Mouse (Mus musculus) C2C12 (cell line): ENCODE data around the gene Vkorc1l1. TPM values are rescaled to one million over a fixed set of nuclear protein-coding genes. Genes with fewer than 3 reads are reported as not detected.

Source experiments
- H3K27me3 ChIP-seq: one replicate; pipeline ENCODE4 v1.6.1; 2011; ENCODE audit not compliant: control insufficient read depth, insufficient read depth, insufficient read length
- H3K36me3 ChIP-seq: one replicate; pipeline ENCODE4 v1.6.1; 2011; ENCODE audit not compliant: control insufficient read depth, insufficient read depth
- H3K4me3 ChIP-seq: one replicate; pipeline ENCODE4 v1.5.1; 2011; ENCODE audit warnings: mild to moderate bottlenecking, control low read depth; ENCODE audit not compliant: poor library complexity, insufficient read depth, severe bottlenecking
- H3K79me2 ChIP-seq: one replicate; pipeline ENCODE4 v1.6.1; 2011; ENCODE audit not compliant: control insufficient read depth, insufficient read depth
- H3K79me3 ChIP-seq: one replicate; pipeline ENCODE4 v1.6.1; 2011; ENCODE audit warnings: low read depth, control low read depth
- H3ac ChIP-seq: one replicate; pipeline ENCODE3; 2011; ENCODE audit warnings: low read depth; ENCODE audit not compliant: control insufficient read depth, insufficient read length
- CEBPB ChIP-seq: IDR thresholded peaks from one replicate; pipeline ENCODE4 v1.6.1; 2011; ENCODE audit warnings: low read depth, mild to moderate bottlenecking, control low read depth, moderate library complexity
- CTCF ChIP-seq: IDR thresholded peaks from one replicate; pipeline ENCODE4 v1.5.1; 2011; ENCODE audit not compliant: control insufficient read depth, insufficient read depth, insufficient read length
- FOSL1 ChIP-seq: IDR thresholded peaks from one replicate; pipeline ENCODE4 v1.8.0; 2011; ENCODE audit warnings: mild to moderate bottlenecking, low read length; ENCODE audit not compliant: poor library complexity, insufficient read depth, severe bottlenecking
- MAX ChIP-seq: IDR thresholded peaks from one replicate; pipeline ENCODE4 v1.6.1; 2011; ENCODE audit warnings: mild to moderate bottlenecking, control low read depth
- MYOD1 ChIP-seq: IDR thresholded peaks from one replicate; pipeline ENCODE4 v1.6.1; 2011; ENCODE audit warnings: low read depth; ENCODE audit not compliant: control insufficient read depth, insufficient read length
- MYOG ChIP-seq: IDR thresholded peaks from one replicate; pipeline ENCODE4 v1.6.1; 2011; ENCODE audit not compliant: control insufficient read depth, insufficient read length; ENCODE audit errors: extremely low read depth
- USF1 ChIP-seq: IDR thresholded peaks from one replicate; pipeline ENCODE4 v1.6.1; 2011; ENCODE audit warnings: low read depth, mild to moderate bottlenecking, control low read depth, moderate library complexity
- polyA plus RNA-seq: library from polyadenylated mRNA; unstranded; fragments of >200 nt; fragmentation: generic; extraction: Trizol; gene quantifications from one replicate; pipeline ENCODE4 v1.2.1, GENCODE M21; 2012; ENCODE audit warnings: missing spikeins

Gene Vkorc1l1
- polyA plus RNA-seq, 1 experiment: 16.5 TPM

DNA sequence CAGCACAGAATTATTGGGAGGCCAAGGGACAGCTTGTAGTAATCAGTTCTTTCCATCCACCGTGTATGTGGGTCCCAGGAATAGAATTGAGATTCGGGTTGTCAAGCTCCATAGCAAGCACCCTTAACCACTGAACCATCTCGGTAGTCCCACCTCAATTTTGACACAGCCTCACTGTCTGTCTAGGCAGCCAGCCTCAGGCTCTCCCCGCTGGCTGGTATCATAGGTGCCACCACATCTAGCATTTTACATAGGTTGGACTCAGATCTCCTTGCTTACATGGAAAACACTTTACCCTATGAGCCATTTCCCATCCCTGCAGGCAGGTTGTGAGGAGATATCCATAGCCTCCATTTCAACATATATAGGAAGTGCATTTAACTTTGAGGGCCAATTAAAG lies 32.6 kb downstream of the Vkorc1l1 start:
- no peak for TF ChIP-seq MAX
- no peak for TF ChIP-seq CTCF
- no peak for TF ChIP-seq USF1
- TF ChIP-seq FOSL1: no peak
- TF ChIP-seq MYOG: no peak
- TF ChIP-seq MYOD1: no peak
- no peak for TF ChIP-seq CEBPB
- Histone ChIP-seq H3ac (no peak overlapping the region), H3K79me3 (peaks cover 9% of the 10 kb centered on the region), H3K36me3 (peaks cover 6% of the 10 kb centered on the region), H3K79me2 (peaks cover 9% of the 10 kb centered on the region), H3K27me3 (no peaks in the 10 kb centered on the region), H3K4me3 (no peak overlapping the region)

GRCm38 (mm10) chr5:129974866-129975311 lies 33.1 kb downstream of the Vkorc1l1 start:
- Histone ChIP-seq H3K36me3 (peaks cover 6% of the 10 kb centered on the region), H3K27me3 (no peaks in the 10 kb centered on the region), H3K4me3 (no peak overlapping the region), H3K79me2 (peaks cover 10% of the 10 kb centered on the region), H3ac (no peak overlapping the region), H3K79me3 (peaks cover 11% of the 10 kb centered on the region)
- TF ChIP-seq USF1: no peak

DNA sequence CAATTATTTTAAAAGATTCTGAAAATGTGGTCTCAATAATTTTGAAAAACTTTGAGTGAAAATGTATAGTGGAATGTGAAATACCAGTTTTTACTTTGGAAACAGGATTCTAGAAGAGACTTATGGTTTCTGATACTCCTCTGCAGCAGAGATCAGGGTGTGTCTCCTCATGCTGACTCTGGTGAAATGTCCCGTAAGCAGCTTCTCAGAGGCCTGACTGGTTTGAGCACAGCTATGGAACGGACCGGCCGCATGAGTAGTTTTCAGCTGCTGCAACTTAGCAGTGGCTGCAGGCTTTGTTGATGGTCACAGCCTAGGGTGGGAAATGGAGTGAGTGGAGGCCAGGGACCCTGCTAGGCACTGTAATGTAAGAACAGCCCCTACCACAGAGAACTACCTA lies 36.0 kb downstream of the Vkorc1l1 start:
- TF ChIP-seq USF1 (no peak), CTCF (no peak), FOSL1 (no peak), MYOG (no peak), CEBPB (no peak), MYOD1 (no peak), MAX (no peak)
- H3K79me2 ChIP-seq: peaks cover 14% of the 10 kb centered on the region
- no peaks in the 10 kb centered on the region for H3K27me3 ChIP-seq
- H3K4me3 ChIP-seq: no peak overlapping the region
- peaks cover 6% of the 10 kb centered on the region for H3K36me3 ChIP-seq
- H3ac ChIP-seq: no peak overlapping the region
- H3K79me3 ChIP-seq: peaks cover 14% of the 10 kb centered on the region

- no peak for TF ChIP-seq USF1
- TF ChIP-seq CTCF: no peak
- no peak for TF ChIP-seq MYOG
- TF ChIP-seq FOSL1: no peak
- no peak for TF ChIP-seq MYOD1
- no peak for TF ChIP-seq CEBPB
- no peak for TF ChIP-seq MAX
- peaks cover 11% of the 10 kb centered on the region for H3K36me3 ChIP-seq
Observed at GRCm38 (mm10) chr5:129978608-129979007, 36.8 kb downstream of the Vkorc1l1 start.

GRCm38 (mm10) chr5:129980216-129980615 lies 38.4 kb downstream of the Vkorc1l1 start:
- Histone ChIP-seq H3K79me3 (peaks cover 12% of the 10 kb centered on the region), H3K4me3 (no peak overlapping the region), H3ac (no peak overlapping the region), H3K36me3 (peaks cover 15% of the 10 kb centered on the region), H3K79me2 (peaks cover 14% of the 10 kb centered on the region), H3K27me3 (no peaks in the 10 kb centered on the region)
- TF ChIP-seq USF1: no peak
- TF ChIP-seq MYOD1: no peak
- no peak for TF ChIP-seq FOSL1
- no peak for TF ChIP-seq CTCF
- TF ChIP-seq MAX: no peak
- no peak for TF ChIP-seq MYOG
- TF ChIP-seq CEBPB: no peak

More at GRCm38 (mm10) chr5:129978608-129979007, 36.8 kb downstream of the Vkorc1l1 start:
- Histone ChIP-seq H3K79me3 (peaks cover 14% of the 10 kb centered on the region), H3K4me3 (no peak overlapping the region), H3K79me2 (peaks cover 14% of the 10 kb centered on the region), H3K27me3 (no peaks in the 10 kb centered on the region), H3ac (no peak overlapping the region)

GRCm38 (mm10) chr5:129989376-129989775 lies 47.6 kb downstream of the Vkorc1l1 start:
- no peaks in the 10 kb centered on the region for H3K79me2 ChIP-seq
- no peak for TF ChIP-seq FOSL1
- peaks cover 18% of the 10 kb centered on the region for H3K36me3 ChIP-seq
- no peaks in the 10 kb centered on the region for H3K79me3 ChIP-seq
- no peaks in the 10 kb centered on the region for H3K27me3 ChIP-seq
- no peak overlapping the region for H3ac ChIP-seq
- no peak overlapping the region for H3K4me3 ChIP-seq
